Mouse (Mus musculus) forebrain, embryonic 13.5 days (tissue): Measurements from ENCODE around the gene H2afx. TPM values are rescaled to one million over a fixed set of nuclear protein-coding genes. Genes with fewer than 3 reads are reported as not detected.
"Not testable (repeated sequence)": the region's sequence is repeated elsewhere in the genome, so short reads cannot be mapped to it uniquely, and the experiment has no call there.

ENCODE experiments used
- ATAC-seq: fragments of 200-750 bp; cut with Nextera tagmentation; 2 replicates; pipeline ENCODE4 v1.8.0; 2017
- H3K27ac ChIP-seq: fragments of 300-500 bp; sonication (generic); 2 replicates; pipeline ENCODE4 v1.5.1; 2015; ENCODE audit warnings: inconsistent platforms, mild to moderate bottlenecking, moderate library complexity
- H3K27me3 ChIP-seq: fragments of 300-500 bp; sonication (generic); 2 replicates; pipeline ENCODE4 v1.6.1; 2015; ENCODE audit warnings: mild to moderate bottlenecking, inconsistent platforms
- H3K36me3 ChIP-seq: fragments of 300-500 bp; sonication (generic); 2 replicates; pipeline ENCODE4 v1.6.1; 2015; ENCODE audit warnings: mild to moderate bottlenecking, inconsistent platforms; ENCODE audit not compliant: poor library complexity, severe bottlenecking
- H3K4me1 ChIP-seq: fragments of 300-500 bp; sonication (generic); 2 replicates; pipeline ENCODE4 v1.6.1; 2015; ENCODE audit warnings: inconsistent platforms
- H3K4me2 ChIP-seq: fragments of 300-500 bp; sonication (generic); 2 replicates; pipeline ENCODE4 v1.6.1; 2015; ENCODE audit warnings: inconsistent platforms, mild to moderate bottlenecking, moderate library complexity
- H3K4me3 ChIP-seq: fragments of 300-500 bp; sonication (generic); 2 replicates; pipeline ENCODE4 v1.5.1; 2015; ENCODE audit warnings: mild to moderate bottlenecking, inconsistent platforms
- H3K9ac ChIP-seq: fragments of 300-500 bp; sonication (generic); 2 replicates; pipeline ENCODE4 v1.6.1; 2015; ENCODE audit warnings: mild to moderate bottlenecking, inconsistent platforms
- H3K9me3 ChIP-seq: fragments of 300-500 bp; sonication (generic); replicated peaks from 2 replicates; pipeline ENCODE4 v1.6.1; 2016; ENCODE audit warnings: inconsistent platforms
- WGBS: fragments of 180-500 bp; shearing (Covaris S2); methylation state at CpG from one replicate; pipeline ENCODE4 v1.1.7; 2015; 5-methylcytosine and 5-hydroxymethylcytosine counted together
- polyA plus RNA-seq: library from polyadenylated mRNA; unstranded; fragments of >200 nt; fragmentation: Nextera tagmentation; extraction: Ambion mirVana; gene quantifications from 2 replicates; pipeline ENCODE4 v1.2.1, GENCODE M21; 2015

The H2afx gene
- polyA plus RNA-seq, 1 experiment from 2014 or later, result 393 TPM

DNA sequence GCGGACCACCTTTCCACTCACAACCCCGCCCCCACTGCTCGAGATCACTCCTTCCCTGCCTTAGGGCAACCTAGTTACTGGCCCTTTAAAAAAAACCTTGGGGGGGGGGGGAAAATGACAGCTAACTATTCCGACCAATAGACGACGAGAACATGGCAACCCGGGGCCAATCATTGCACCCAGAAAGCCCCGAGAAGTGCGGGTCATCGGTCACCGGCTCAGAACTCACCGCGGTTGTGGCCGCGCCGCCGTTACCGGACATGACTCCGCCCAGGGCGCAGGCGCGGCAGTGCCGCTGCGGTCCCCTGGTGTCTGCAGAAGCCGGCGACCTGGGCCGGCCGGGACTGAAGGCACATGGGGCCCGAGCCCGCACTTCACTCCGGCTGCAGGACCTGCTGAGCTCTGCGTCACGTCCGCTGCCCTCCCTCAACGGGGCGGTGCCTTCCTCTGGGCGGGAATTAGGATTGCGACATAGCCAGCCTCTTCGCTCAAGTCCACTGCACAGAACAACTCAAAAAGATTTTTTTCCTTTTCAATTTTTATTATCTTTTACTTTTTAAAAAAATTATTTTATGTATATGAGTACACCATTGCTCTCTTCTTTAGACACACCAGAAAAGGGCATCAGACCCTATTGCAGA is 9.4 kb downstream of the H2afx start, which contains the start of gene Hmbs:
TSS of gene Hmbs (minus strand) at position 448 of the 641 bp plus-strand sequence.
- Histone ChIP-seq H3K36me3 (peaks cover 55% of the 10 kb centered on the region), H3K27ac (peak within 1 kb of the TSS; percentile 96), H3K27me3 (no peaks in the 10 kb centered on the region), H3K4me1 (peaks cover 17% of the 10 kb centered on the region), H3K9ac (peak within 1 kb of the TSS; percentile 80), H3K4me3 (peak within 1 kb of the TSS; percentile 84), H3K4me2 (peak within 1 kb of the TSS; percentile 71), H3K9me3 (no peaks in the 10 kb centered on the region)
- WGBS, result under 1% methylated on average over 39 of the region's 39 CpGs
- ATAC-seq, result peak; percentile 98

DNA sequence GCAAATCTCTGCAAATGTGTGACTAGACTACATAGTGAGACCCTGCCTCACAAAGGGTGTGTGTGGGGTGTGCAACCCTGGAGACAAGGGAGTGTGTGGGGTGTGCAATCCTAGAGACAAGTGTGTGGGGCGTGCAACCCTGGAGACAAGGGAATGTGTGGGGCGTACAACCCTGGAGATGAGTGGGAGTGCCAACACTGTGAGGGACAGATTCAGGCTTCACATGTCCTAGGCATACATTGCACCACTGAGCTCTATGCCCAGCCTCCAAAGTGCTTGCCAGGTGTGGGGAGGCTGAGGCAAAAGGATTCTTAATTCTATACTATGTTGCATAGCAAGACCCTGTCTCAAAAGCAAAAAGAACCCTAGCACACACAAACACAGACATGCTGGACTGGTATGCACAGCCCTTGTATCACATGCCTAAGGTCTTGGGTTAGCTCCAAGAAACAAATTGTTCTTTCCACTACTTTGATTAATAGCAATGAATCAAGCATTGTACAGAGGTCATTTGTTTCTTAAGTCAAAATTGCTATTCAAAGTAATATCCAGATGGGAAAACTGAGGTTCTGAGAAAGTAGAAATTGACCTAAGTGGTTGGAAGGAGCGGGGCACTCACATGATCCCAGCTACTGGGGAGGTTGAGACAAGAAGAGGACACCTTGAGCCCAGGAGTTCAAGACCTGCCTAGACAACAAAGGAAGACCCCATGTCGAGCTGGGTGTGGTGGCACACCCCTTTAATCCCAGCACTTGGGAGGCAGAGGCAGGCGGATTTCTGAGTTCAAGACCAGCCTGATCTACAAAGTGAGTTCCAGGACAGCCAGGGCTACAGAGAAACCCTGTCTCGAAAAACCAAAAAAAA is 11.3 kb downstream of the H2afx start:
- no peak overlapping the region for H3K4me3 ChIP-seq
- peaks cover 17% of the 10 kb centered on the region for H3K4me1 ChIP-seq
- H3K27me3 ChIP-seq, result no peaks in the 10 kb centered on the region
- peaks cover 59% of the 10 kb centered on the region for H3K36me3 ChIP-seq
- H3K9me3 ChIP-seq, result no peaks in the 10 kb centered on the region
- H3K9ac ChIP-seq, result no peak overlapping the region
- 89% methylated on average over 6 of the region's 6 CpGs for WGBS
- H3K27ac ChIP-seq, result no peak overlapping the region
- no peak overlapping the region for H3K4me2 ChIP-seq
- ATAC-seq, result no peak

DNA sequence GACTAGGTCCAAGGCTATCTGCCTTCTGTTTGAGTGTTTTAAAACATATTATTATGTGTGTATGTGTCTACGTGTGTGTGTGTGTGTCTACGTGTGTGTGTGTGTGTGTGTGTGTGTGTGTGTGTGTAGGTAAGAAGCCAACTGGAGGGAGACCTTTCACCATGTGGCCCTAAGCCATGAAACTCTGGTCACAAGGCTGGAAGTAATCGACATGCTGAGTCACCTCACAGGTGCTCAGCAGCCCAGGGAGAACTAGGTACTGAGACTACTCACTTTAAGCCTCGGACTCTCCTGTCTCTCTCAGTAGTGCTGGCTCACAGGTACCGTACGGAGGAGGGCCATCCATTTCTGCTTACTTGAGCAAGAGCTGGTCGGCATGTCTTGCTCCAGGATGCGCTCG is 12.7 kb downstream of the H2afx start:
- Histone ChIP-seq H3K4me1 (peaks cover 17% of the 10 kb centered on the region), H3K27me3 (no peaks in the 10 kb centered on the region), H3K9me3 (no peaks in the 10 kb centered on the region), H3K4me2 (no peak overlapping the region), H3K4me3 (no peak overlapping the region), H3K27ac (no peak overlapping the region), H3K9ac (no peak overlapping the region), H3K36me3 (peaks cover 66% of the 10 kb centered on the region)
- 96% methylated on average over 8 of the region's 9 CpGs for WGBS
- no peak for ATAC-seq

DNA sequence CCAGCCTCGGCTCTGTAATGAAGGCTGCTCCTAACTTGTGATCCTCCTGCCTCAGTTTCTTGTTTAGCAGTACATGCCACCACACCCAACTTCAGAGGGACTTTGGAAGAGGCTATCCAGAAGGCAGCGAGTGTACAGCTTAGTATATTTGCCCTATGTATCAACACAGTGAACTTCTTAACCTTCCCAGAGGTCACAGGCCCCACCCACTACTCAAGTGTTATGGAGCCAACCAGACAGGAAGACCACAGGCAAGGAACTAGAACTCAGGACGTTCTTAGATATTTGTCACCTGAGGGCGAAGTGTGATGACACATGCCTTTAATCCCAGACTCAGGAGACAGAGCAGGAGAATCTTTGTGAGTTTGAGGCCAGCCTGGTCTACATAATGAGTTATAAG is 13.1 kb downstream of the H2afx start:
- H3K36me3 ChIP-seq, result peaks cover 70% of the 10 kb centered on the region

DNA sequence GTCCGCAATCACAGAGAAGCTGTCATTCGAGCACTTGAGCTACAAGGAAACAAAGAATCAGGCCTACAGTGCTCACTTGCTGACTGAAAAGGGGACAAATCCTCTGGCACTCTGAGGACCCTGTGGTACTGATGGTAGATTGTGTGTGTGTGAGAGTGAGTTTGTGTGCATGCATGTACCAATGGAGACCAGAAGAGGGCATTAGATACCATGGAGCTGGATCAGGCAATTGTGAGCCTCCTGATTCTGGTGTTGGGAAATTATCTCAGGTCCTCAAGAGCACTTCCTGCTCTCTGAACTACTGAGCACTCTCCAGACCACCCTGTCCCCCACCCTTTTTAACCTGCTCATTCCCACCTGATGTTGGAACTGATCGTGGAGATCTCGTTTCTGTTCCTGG is 14.1 kb downstream of the H2afx start:
- Histone ChIP-seq H3K27ac (no peak overlapping the region), H3K27me3 (no peaks in the 10 kb centered on the region), H3K9me3 (no peaks in the 10 kb centered on the region), H3K36me3 (peaks cover 79% of the 10 kb centered on the region), H3K4me2 (no peak overlapping the region), H3K4me3 (no peak overlapping the region), H3K4me1 (peaks cover 6% of the 10 kb centered on the region; the same call in 1 of the 2 replicates), H3K9ac (no peak overlapping the region)
- WGBS, result 97% methylated on average over 4 of the region's 4 CpGs
- ATAC-seq, result no peak

More for the DNA sequence above, 13.1 kb downstream of the H2afx start:
- no peak overlapping the region for H3K4me2 ChIP-seq
- no peaks in the 10 kb centered on the region for H3K9me3 ChIP-seq
- ATAC-seq, result no peak
- no peak overlapping the region for H3K4me3 ChIP-seq
- WGBS, result 94% methylated on average over 4 of the region's 4 CpGs
- no peaks in the 10 kb centered on the region for H3K27me3 ChIP-seq
- H3K9ac ChIP-seq, result no peak overlapping the region
- H3K4me1 ChIP-seq, result peaks cover 14% of the 10 kb centered on the region
- H3K27ac ChIP-seq, result no peak overlapping the region

DNA sequence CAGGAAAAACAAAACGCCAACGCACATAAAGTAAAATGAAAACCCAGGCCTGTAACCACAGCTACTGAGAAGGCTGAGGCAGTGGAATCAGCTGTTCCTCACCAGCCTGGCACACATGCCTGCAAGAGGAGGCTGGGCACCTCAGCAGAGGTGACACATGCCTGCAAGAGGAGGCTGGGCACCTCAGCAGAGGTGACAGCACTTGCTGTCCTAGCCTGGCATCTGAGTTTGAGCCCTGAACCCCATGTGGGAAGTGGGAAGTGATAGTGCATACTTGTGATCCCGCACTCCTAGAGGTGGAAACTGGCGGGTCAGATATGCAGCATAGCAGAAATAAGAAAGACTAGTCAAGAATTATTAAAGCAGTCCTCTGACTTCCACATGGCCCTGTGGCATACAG is 16.9 kb downstream of the H2afx start:
- no peaks in the 10 kb centered on the region for H3K9me3 ChIP-seq
- H3K36me3 ChIP-seq, result peaks cover 99% of the 10 kb centered on the region
- no peak overlapping the region for H3K4me2 ChIP-seq
- no peak for ATAC-seq
- H3K4me1 ChIP-seq, result no peaks in the 10 kb centered on the region
- no peak overlapping the region for H3K4me3 ChIP-seq
- no peak overlapping the region for H3K9ac ChIP-seq
- no peak overlapping the region for H3K27ac ChIP-seq
- H3K27me3 ChIP-seq, result no peaks in the 10 kb centered on the region
- WGBS, result 95% methylated on average over 4 of the region's 4 CpGs

DNA sequence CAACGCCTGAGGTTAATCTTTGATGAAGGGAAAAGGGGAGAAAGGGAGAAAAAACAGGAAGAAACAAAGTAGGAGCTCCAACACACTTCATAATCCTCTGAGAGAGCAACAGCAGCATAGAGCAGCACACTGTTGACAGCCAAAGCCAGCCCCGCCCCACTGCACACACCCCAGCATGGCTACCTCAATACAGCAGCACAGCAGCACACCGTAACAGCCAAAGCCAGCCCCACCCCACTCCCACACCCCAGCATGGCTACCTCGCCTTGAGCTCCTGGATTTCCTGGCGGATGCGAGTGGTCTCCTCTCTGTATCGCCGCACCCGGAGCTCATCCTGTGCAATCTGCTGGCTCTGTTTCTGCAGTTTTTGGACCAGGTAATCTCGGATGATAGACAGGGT is 17.8 kb downstream of the H2afx start:
- Histone ChIP-seq H3K36me3 (peaks cover 99% of the 10 kb centered on the region), H3K4me2 (no peak overlapping the region), H3K27ac (no peak overlapping the region), H3K4me1 (no peaks in the 10 kb centered on the region), H3K9me3 (no peaks in the 10 kb centered on the region), H3K27me3 (no peaks in the 10 kb centered on the region), H3K4me3 (no peak overlapping the region), H3K9ac (no peak overlapping the region)
- no peak for ATAC-seq
- WGBS, result 92% methylated on average over 10 of the region's 10 CpGs

DNA sequence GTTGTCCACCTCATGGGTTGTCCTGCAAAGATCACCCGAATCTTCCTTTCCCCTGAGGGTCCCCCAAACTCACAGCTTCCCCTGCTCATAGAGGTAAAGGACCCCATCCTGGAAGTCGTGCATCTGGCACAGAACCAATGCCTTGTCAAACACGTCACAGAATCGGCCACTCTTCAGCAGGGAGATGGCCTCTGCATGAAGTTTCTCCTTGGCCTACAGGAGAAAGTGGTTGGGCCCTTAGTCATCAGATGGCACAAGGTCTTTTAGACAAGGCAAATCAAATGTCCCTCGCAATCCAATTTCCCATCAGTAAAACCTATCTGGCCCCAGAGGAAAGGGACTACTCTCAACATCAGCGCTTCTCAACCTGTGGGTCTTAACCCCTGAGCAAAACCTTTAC is 18.6 kb downstream of the H2afx start:
- Histone ChIP-seq H3K27me3 (no peaks in the 10 kb centered on the region), H3K4me2 (no peak overlapping the region), H3K4me3 (no peak overlapping the region), H3K27ac (no peak overlapping the region), H3K36me3 (peaks cover 99% of the 10 kb centered on the region), H3K9me3 (no peaks in the 10 kb centered on the region), H3K4me1 (no peaks in the 10 kb centered on the region), H3K9ac (no peak overlapping the region)
- no peak for ATAC-seq
- WGBS, result 93% methylated on average over 6 of the region's 6 CpGs

DNA sequence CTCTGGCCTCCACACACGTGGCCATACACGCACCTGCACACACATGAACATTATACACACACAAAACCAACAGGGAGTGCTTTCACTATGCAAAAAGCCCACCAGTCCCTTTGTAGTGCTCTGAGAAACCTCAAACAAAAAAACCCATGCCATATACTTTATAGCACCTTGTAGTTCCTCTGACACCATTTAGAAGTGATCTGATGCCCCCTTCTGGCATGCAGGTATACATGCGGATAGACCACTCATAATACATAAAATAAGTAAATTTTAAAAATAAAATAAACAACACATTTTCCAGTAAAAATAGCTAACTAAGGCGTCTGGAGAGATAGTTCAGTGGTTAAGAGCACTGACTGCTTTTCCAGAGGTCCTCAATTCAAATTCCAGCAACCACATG is 22.7 kb downstream of the H2afx start:
- Histone ChIP-seq H3K4me2 (no peak overlapping the region), H3K4me1 (peaks cover 11% of the 10 kb centered on the region), H3K4me3 (no peak overlapping the region), H3K27ac (no peak overlapping the region), H3K36me3 (peaks cover 73% of the 10 kb centered on the region), H3K9ac (peak overlapping the region; percentile 30; the same call in 1 of the 2 replicates), H3K27me3 (no peaks in the 10 kb centered on the region), H3K9me3 (no peaks in the 10 kb centered on the region)
- 80% methylated on average over 4 of the region's 4 CpGs for WGBS
- no peak for ATAC-seq

DNA sequence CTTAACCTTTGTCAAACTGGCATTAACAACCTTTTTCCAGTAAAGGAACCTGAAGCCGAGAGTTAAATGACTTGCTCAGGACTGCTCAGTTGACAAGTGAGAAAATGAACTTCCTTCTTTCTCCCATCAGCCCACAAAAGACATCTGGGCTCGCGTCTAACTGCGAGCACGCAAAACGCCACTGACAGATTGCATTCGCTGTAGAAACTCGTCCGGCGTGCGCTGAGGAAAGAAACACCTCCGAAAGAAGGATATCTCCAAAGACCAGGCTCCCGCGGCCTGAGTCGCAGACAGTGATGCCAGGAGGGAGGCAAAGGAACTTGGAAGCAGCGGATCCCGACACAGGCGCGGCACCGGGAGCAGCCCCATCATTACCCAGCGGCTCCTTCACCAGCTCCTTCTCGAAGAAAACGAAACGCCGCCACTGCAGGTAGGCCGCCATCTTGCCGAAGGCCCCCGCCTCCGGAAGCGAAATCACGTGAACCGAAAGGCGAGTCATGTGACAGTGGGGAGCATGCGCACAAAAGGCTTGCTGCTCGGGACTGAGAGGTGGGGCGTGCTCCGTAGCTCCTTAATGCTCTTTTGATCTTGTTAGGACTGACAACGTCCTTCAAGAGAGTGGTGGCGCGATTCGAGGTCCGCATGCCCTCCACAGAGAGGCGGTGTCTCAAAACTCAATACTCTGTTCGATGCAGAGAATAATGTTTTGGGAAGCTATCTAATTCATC is 26.9 kb downstream of the H2afx start, which contains the start of gene Vps11:
TSS of gene Vps11 (minus strand) at position 481 of the 728 bp plus-strand sequence.
- peak; percentile 96 for ATAC-seq
- Histone ChIP-seq H3K4me1 (peaks cover 11% of the 10 kb centered on the region), H3K4me2 (peak within 1 kb of the TSS; percentile 70), H3K36me3 (peaks cover 32% of the 10 kb centered on the region), H3K27me3 (no peaks in the 10 kb centered on the region), H3K9ac (peak within 1 kb of the TSS; percentile 88), H3K9me3 (no peaks in the 10 kb centered on the region), H3K27ac (peak within 1 kb of the TSS; percentile 57), H3K4me3 (peak within 1 kb of the TSS; percentile 96)
- WGBS, result under 1% methylated on average over 44 of the region's 44 CpGs

DNA sequence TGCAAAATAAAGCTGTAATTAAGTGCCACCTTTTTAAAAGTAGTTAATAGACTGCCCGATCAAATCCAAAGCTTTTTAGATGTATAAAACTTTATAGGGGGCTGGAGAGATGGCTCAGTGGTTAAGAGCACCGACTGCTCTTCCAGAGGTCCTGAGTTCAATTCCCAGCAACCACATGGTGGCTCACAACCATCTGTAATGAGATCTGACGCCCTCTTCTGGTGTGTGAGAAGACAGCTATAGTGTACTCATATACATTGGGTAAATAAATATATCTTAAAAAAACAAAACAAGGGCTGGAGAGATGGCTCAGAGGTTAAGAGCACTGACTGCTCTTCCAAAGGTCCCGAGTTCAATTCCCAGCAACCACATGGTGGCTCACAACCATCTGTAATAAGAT is 27.4 kb downstream of the H2afx start:
- Histone ChIP-seq H3K4me3 (peak overlapping the region; percentile 96), H3K9ac (peak overlapping the region; percentile 88; the same call in 1 of the 2 replicates), H3K36me3 (peaks cover 26% of the 10 kb centered on the region), H3K4me2 (peak overlapping the region; percentile 70), H3K27ac (peak overlapping the region; percentile 40; the same call in 1 of the 2 replicates), H3K4me1 (peaks cover 11% of the 10 kb centered on the region)
- 46% methylated on average over 4 of the region's 4 CpGs for WGBS
- not testable (repeated sequence) for H3K27me3 ChIP-seq, H3K9me3 ChIP-seq
- ATAC-seq, result peak; percentile 59; the same call in 1 of the 2 replicates

DNA sequence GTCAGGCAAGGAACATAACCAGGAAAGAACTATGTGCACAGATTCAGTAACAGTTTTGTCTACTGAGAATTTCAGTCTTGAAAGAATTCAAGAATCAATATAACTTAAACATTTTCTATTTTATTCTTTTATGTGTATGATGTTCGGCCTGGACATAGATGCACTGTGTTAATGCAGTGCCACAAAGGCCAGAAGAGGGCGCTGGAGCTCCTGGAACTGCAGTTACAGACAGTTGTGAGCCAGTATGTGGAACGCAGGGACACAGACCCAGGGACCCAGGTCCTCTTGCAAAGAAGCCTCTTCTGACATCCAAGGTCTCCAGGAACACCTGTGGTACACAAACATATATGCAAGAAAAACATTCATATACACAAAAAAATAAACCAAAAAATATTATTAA is 30.0 kb downstream of the H2afx start:
- no peak for ATAC-seq
- WGBS, result 57% methylated on average over 3 of the region's 3 CpGs
- Histone ChIP-seq H3K27ac (no peak overlapping the region), H3K4me3 (no peak overlapping the region), H3K36me3 (peaks cover 3% of the 10 kb centered on the region), H3K9ac (no peak overlapping the region), H3K4me2 (no peak overlapping the region), H3K9me3 (no peaks in the 10 kb centered on the region), H3K4me1 (peaks cover 11% of the 10 kb centered on the region), H3K27me3 (no peaks in the 10 kb centered on the region)
